Mouse (Mus musculus): ENCODE data around the gene 1700061G19Rik. TPM values are rescaled to one million over a fixed set of nuclear protein-coding genes. Genes with fewer than 3 reads are reported as not detected.
A peak's percentile ranks its signal among the peaks of the same experiment; 100 is the strongest.

The 1700061G19Rik gene
- polyA plus RNA-seq, 1 experiment from 2014 or later: 0.41 TPM

DNA sequence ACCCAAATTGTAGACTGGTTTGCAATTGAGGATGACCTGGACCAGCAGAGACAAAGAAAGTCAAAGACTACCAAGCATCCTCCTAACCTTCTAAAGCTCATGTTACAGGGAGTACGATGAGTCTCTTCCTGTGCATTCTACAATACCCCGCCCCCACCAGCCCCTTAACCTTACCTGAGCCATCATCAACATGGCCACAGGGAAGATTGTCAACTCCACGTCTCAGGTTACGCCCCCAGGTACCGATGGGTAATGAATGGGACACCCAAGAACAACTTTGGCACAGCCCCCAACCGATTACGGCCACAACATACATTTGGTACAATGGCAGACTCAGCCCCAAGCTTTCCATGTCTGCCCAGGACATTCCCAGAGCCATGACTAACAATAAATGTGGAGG is 34.8 kb upstream of the 1700061G19Rik start:
- Histone ChIP-seq H3K9me3 (ENCODE audit: control insufficient read depth, low read length) (no peaks in the 10 kb centered on the region), H3K9ac (no peak overlapping the region), H3K27ac (no peak overlapping the region), H3K4me3 (replicated peaks; ENCODE audit: low read length) (no peak overlapping the region), H3K4me1 (replicated peaks; ENCODE audit: control insufficient read depth, insufficient read depth, low read length) (no peaks in the 10 kb centered on the region), H3K36me3 (replicated peaks; ENCODE audit: control insufficient read depth, insufficient read depth) (no peaks in the 10 kb centered on the region), H3K4me2 (replicated peaks) (no peak overlapping the region), H3K27me3 (ENCODE audit: control insufficient read depth, insufficient read depth, low read length) (no peaks in the 10 kb centered on the region)
- ATAC-seq (ENCODE audit: low FRiP score): no peak
- DNase-seq (ENCODE audit: low spot score): no peak
- 87% methylated on average over 7 of the region's 7 CpGs for WGBS

DNA sequence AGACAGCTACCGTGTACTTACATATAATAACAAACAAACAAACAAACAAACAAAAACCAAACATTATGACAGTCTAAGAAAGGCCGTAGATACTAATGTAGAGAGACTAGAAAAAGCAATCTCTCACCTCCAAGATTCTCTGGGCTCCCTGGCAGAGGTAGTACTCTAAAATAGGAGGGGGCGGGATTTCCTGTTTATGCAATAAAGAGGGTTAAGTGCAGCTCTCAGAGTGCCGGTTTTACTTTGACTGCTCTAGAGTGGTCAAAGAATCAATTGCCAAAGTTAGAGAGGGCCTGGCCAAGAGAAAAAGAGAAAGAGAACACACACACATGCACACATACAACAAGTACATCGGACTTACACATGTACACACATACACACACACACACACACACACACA is 33.1 kb upstream of the 1700061G19Rik start:
- ATAC-seq (ENCODE audit: low FRiP score): no peak
- H3K27ac ChIP-seq: no peak overlapping the region

DNA sequence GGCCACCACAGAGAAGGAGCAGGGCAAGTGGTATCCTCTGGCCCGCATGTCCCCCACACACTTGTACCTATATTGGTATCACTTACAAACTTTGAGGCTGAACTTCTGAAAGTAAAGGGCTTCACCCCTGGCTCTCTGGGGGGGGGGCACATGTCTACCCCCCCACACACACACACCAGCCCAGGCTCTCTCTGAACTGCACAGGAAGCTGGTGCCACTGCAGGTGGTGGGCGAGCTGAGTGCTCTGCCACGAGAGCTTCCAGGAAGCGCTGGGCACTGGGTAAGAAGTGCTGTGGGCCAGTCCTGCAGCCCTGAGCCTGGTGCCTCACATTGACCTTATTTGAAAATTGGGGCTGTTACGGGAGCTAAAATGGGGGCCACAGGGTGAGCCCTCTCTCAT is 31.6 kb upstream of the 1700061G19Rik start:
- DNase-seq (ENCODE audit: low spot score) (no peak), ATAC-seq (ENCODE audit: low FRiP score) (no peak)
- Histone ChIP-seq H3K9me3 (ENCODE audit: control insufficient read depth, low read length) (no peaks in the 10 kb centered on the region), H3K27me3 (ENCODE audit: control insufficient read depth, insufficient read depth, low read length) (no peaks in the 10 kb centered on the region), H3K9ac (no peak overlapping the region), H3K27ac (no peak overlapping the region), H3K4me1 (replicated peaks; ENCODE audit: control insufficient read depth, insufficient read depth, low read length) (no peaks in the 10 kb centered on the region), H3K4me2 (replicated peaks) (no peak overlapping the region), H3K36me3 (replicated peaks; ENCODE audit: control insufficient read depth, insufficient read depth) (no peaks in the 10 kb centered on the region), H3K4me3 (replicated peaks; ENCODE audit: low read length) (no peak overlapping the region)
- 86% methylated on average over 5 of the region's 5 CpGs for WGBS

More for the DNA sequence above, 33.1 kb upstream of the 1700061G19Rik start:
- Histone ChIP-seq H3K4me2 (replicated peaks) (no peak overlapping the region), H3K9ac (no peak overlapping the region), H3K4me3 (replicated peaks; ENCODE audit: low read length) (no peak overlapping the region), H3K9me3 (ENCODE audit: control insufficient read depth, low read length) (no peaks in the 10 kb centered on the region), H3K36me3 (replicated peaks; ENCODE audit: control insufficient read depth, insufficient read depth) (no peaks in the 10 kb centered on the region), H3K27me3 (ENCODE audit: control insufficient read depth, insufficient read depth, low read length) (no peaks in the 10 kb centered on the region), H3K4me1 (replicated peaks; ENCODE audit: control insufficient read depth, insufficient read depth, low read length) (no peaks in the 10 kb centered on the region)
- 89% methylated on average over 5 of the region's 5 CpGs for WGBS
- no peak for DNase-seq (ENCODE audit: low spot score)

DNA sequence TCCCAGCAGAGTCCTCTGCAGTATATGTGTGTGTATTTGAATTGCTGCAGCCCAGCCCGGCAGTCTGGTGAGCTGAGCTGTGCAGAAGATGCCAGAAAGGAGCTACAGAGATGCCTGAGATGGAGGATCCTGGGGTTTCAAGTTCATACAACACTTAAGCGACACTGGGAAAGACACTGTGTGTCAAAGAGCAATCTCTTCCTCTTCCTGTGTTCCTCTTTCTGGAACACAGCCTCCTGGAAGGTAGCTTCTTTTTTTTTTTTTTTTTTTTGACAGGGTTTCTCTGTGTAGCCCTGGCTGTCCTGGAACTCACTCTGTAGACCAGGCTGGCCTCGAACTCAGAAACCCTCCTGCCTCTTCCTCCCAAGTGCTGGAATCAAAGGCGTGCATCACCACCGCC is 26.5 kb upstream of the 1700061G19Rik start:
- no peak overlapping the region for H3K4me2 ChIP-seq (replicated peaks)
- no peaks in the 10 kb centered on the region for H3K9me3 ChIP-seq (ENCODE audit: control insufficient read depth, low read length)
- no peak for ATAC-seq (ENCODE audit: low FRiP score)
- no peaks in the 10 kb centered on the region for H3K4me1 ChIP-seq (replicated peaks; ENCODE audit: control insufficient read depth, insufficient read depth, low read length)
- WGBS: 90% methylated on average over 5 of the region's 5 CpGs
- H3K27ac ChIP-seq: no peak overlapping the region
- H3K4me3 ChIP-seq (replicated peaks; ENCODE audit: low read length): no peak overlapping the region
- no peak overlapping the region for H3K9ac ChIP-seq
- H3K27me3 ChIP-seq (ENCODE audit: control insufficient read depth, insufficient read depth, low read length): no peaks in the 10 kb centered on the region
- DNase-seq (ENCODE audit: low spot score): no peak
- H3K36me3 ChIP-seq (replicated peaks; ENCODE audit: control insufficient read depth, insufficient read depth): no peaks in the 10 kb centered on the region

DNA sequence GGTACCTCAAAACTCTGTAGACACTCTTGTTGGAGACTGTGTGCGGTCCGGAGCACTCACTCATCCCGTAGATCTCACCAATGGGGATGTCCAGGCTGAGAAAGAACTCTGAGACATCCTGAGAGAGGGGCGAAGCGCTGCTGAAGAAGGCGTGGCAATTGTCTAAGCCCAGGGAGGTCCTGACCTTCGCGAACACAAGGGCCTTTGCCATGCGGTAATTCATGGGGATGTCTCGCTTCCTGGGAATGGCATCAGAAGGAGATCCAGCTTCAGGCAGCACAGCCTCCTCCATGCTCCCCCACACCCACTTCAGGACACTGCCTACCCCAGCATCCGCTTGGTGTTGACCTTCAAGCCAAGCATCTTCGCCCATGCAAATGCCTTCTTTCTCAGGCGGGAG is 25.6 kb upstream of the 1700061G19Rik start:
- Histone ChIP-seq H3K9ac (no peak overlapping the region), H3K9me3 (ENCODE audit: control insufficient read depth, low read length) (no peaks in the 10 kb centered on the region), H3K4me2 (replicated peaks) (no peak overlapping the region), H3K27me3 (ENCODE audit: control insufficient read depth, insufficient read depth, low read length) (no peaks in the 10 kb centered on the region), H3K4me1 (replicated peaks; ENCODE audit: control insufficient read depth, insufficient read depth, low read length) (no peaks in the 10 kb centered on the region), H3K36me3 (replicated peaks; ENCODE audit: control insufficient read depth, insufficient read depth) (no peaks in the 10 kb centered on the region), H3K4me3 (replicated peaks; ENCODE audit: low read length) (no peak overlapping the region), H3K27ac (no peak overlapping the region)
- 81% methylated on average over 13 of the region's 13 CpGs for WGBS
- ATAC-seq (ENCODE audit: low FRiP score): no peak
- DNase-seq (ENCODE audit: low spot score): no peak

DNA sequence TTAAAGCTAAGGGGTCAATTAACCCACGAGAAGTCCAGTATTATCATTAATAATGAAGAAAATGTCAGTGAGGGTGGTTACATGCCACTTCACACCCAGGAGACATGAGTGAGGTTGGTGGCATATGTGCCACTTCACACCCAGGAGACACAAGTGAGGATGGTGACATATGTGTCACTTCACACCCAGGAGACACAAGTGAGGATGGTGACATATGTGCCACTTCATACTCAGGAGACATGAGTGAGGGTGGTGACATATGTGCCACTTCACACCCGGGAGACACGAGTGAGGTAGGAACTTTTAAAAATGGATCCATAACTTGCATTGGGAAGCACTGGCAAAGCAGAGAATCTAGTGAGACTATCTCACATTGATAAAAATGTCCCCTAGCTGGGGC is 24.1 kb upstream of the 1700061G19Rik start:
- no peak overlapping the region for H3K4me3 ChIP-seq (replicated peaks; ENCODE audit: low read length)
- H3K4me2 ChIP-seq (replicated peaks): no peak overlapping the region
- ATAC-seq (ENCODE audit: low FRiP score) (no peak), DNase-seq (ENCODE audit: low spot score) (no peak)
- no peaks in the 10 kb centered on the region for H3K36me3 ChIP-seq (replicated peaks; ENCODE audit: control insufficient read depth, insufficient read depth)
- no peaks in the 10 kb centered on the region for H3K9me3 ChIP-seq (ENCODE audit: control insufficient read depth, low read length)
- H3K27me3 ChIP-seq (ENCODE audit: control insufficient read depth, insufficient read depth, low read length): no peaks in the 10 kb centered on the region
- no peak overlapping the region for H3K27ac ChIP-seq
- WGBS: 81% methylated on average over 3 of the region's 3 CpGs
- H3K9ac ChIP-seq: no peak overlapping the region
- H3K4me1 ChIP-seq (replicated peaks; ENCODE audit: control insufficient read depth, insufficient read depth, low read length): no peaks in the 10 kb centered on the region

DNA sequence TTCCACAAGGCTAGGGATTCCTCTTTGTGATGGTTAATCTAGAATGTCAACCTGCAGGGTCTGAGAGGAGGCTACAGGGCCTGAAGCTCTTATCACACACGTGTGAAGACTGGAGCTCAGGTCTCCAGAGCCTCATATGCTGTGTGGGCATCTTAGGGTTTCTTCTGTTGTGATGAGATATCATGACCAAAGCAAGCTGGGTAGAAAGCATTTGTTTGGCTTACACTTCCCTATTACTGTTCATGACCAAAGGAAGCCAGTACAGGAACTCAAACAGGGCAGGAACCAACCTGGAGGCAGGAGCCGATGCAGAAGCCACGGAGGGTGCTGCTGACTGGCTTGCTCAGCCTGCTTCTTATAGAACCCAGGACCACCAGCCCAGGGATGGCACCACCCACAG is 19.9 kb upstream of the 1700061G19Rik start:
- Histone ChIP-seq H3K4me2 (replicated peaks) (no peak overlapping the region), H3K4me1 (replicated peaks; ENCODE audit: control insufficient read depth, insufficient read depth, low read length) (no peaks in the 10 kb centered on the region), H3K27me3 (ENCODE audit: control insufficient read depth, insufficient read depth, low read length) (no peaks in the 10 kb centered on the region), H3K9ac (no peak overlapping the region), H3K9me3 (ENCODE audit: control insufficient read depth, low read length) (no peaks in the 10 kb centered on the region), H3K4me3 (replicated peaks; ENCODE audit: low read length) (no peak overlapping the region), H3K36me3 (replicated peaks; ENCODE audit: control insufficient read depth, insufficient read depth) (no peaks in the 10 kb centered on the region), H3K27ac (no peak overlapping the region)
- WGBS: 85% methylated on average over 3 of the region's 3 CpGs
- no peak for DNase-seq (ENCODE audit: low spot score)
- no peak for ATAC-seq (ENCODE audit: low FRiP score)

DNA sequence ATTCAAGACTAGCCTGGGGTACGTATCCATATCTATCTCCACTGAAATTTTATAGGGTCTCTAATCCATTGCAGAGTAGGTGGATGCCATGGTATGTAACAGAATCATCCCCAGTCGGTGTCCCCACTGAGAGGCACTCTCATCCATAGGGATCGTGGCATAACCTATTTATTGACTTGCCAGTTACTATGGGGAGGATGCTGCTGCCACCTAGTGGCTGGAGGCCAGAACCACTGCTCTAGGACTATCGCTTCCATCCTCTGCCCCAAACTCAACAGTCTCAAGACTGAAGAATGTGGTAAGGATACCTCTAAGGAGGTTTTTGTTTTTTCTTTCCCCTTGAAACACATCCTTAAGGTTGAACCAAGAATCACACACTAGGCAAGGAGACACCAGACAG is 17.1 kb upstream of the 1700061G19Rik start:
- H3K9me3 ChIP-seq (ENCODE audit: control insufficient read depth, low read length): no peaks in the 10 kb centered on the region
- no peak overlapping the region for H3K27ac ChIP-seq
- H3K36me3 ChIP-seq (replicated peaks; ENCODE audit: control insufficient read depth, insufficient read depth): no peaks in the 10 kb centered on the region
- 48% methylated on average over 4 of the region's 4 CpGs for WGBS
- H3K27me3 ChIP-seq (ENCODE audit: control insufficient read depth, insufficient read depth, low read length): no peaks in the 10 kb centered on the region
- H3K4me3 ChIP-seq (replicated peaks; ENCODE audit: low read length): no peak overlapping the region
- no peak overlapping the region for H3K4me2 ChIP-seq (replicated peaks)
- ATAC-seq (ENCODE audit: low FRiP score) (no peak), DNase-seq (ENCODE audit: low spot score) (peak; percentile 59)
- H3K9ac ChIP-seq: no peak overlapping the region
- no peaks in the 10 kb centered on the region for H3K4me1 ChIP-seq (replicated peaks; ENCODE audit: control insufficient read depth, insufficient read depth, low read length)

DNA sequence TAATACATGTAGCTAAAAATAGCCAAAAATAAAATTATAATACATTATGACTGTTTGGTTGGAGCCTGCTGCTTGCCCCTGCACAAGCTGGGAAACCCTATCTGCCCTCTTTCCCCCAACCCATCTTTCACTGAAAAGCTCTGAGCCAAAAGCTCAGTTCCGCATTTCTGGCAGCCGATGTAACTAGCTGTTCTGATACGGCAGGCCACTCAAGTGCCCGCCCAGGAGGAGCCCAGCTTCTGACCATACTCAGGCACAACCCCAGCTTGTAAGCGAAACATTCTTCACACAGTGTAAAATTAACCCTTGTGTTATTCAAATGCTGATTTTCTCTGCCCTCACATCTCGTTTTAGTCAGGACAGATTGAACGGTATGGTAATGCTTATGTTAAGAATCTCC is 16.4 kb upstream of the 1700061G19Rik start:
- H3K4me1 ChIP-seq (replicated peaks; ENCODE audit: control insufficient read depth, insufficient read depth, low read length): no peaks in the 10 kb centered on the region
- no peak overlapping the region for H3K4me3 ChIP-seq (replicated peaks; ENCODE audit: low read length)
- H3K4me2 ChIP-seq (replicated peaks): no peak overlapping the region
- H3K9ac ChIP-seq: no peak overlapping the region
- no peaks in the 10 kb centered on the region for H3K27me3 ChIP-seq (ENCODE audit: control insufficient read depth, insufficient read depth, low read length)
- no peaks in the 10 kb centered on the region for H3K9me3 ChIP-seq (ENCODE audit: control insufficient read depth, low read length)
- no peak for ATAC-seq (ENCODE audit: low FRiP score)
- no peak overlapping the region for H3K27ac ChIP-seq
- 54% methylated on average over 7 of the region's 7 CpGs for WGBS
- no peak for DNase-seq (ENCODE audit: low spot score)
- H3K36me3 ChIP-seq (replicated peaks; ENCODE audit: control insufficient read depth, insufficient read depth): no peaks in the 10 kb centered on the region

DNA sequence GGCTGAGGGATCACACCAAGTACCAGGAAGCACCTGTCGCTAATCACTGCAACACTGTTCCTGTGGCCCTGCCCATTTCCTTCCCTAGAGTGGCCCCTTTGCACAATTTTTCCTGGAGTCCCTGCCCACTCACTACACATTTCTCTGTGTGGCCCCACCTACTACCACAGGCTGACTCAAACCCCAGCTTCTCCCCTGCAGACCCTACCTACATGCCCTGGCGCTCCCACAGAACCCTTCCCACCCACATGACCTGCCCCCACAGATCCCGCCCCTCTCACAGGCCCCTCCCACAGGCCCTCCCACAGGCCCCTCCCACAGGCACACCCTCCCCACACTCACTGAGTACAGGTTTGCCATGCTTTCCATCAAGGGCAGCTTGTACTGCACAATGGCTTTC is 14.1 kb upstream of the 1700061G19Rik start:
- Histone ChIP-seq H3K27ac (no peak overlapping the region), H3K9ac (no peak overlapping the region), H3K4me3 (replicated peaks; ENCODE audit: low read length) (no peak overlapping the region), H3K27me3 (ENCODE audit: control insufficient read depth, insufficient read depth, low read length) (no peaks in the 10 kb centered on the region), H3K4me2 (replicated peaks) (no peak overlapping the region), H3K36me3 (replicated peaks; ENCODE audit: control insufficient read depth, insufficient read depth) (no peaks in the 10 kb centered on the region), H3K4me1 (replicated peaks; ENCODE audit: control insufficient read depth, insufficient read depth, low read length) (no peaks in the 10 kb centered on the region), H3K9me3 (ENCODE audit: control insufficient read depth, low read length) (no peaks in the 10 kb centered on the region)
- ATAC-seq (ENCODE audit: low FRiP score): no peak
- no peak for DNase-seq (ENCODE audit: low spot score)
- 57% methylated on average over 3 of the region's 3 CpGs for WGBS

Data from hindbrain, embryonic 14.5 days (tissue).